Mouse (Mus musculus) thymus, adult 18-20 months (tissue): ENCODE data around the gene Zfp652.
"Not testable (repeated sequence)": the region's sequence is repeated elsewhere in the genome, so short reads cannot be mapped to it uniquely, and the experiment has no call there.

Experiments used
- DNase-seq, 2 experiments: peaks; one replicate each; pipeline ENCODE4 v3.0.0; 2022; ENCODE audit warnings: mixed read lengths in 2 of 2

Zfp652 gene

GRCm38 (mm10) chr11:95712085-95712562, 349 bp upstream of the Zfp652 start:
- peak in 1 of 2 experiments; percentile 18 for DNase-seq

GRCm38 (mm10) chr11:95713225-95713810, 845 bp downstream of the Zfp652 start:
- DNase-seq = peak; percentile 60 to 68

- peak; percentile 11 to 46 for DNase-seq
Observed at GRCm38 (mm10) chr11:95713811-95714241, 1.4 kb downstream of the Zfp652 start.

GRCm38 (mm10) chr11:95714411-95714810, 1.9 kb downstream of the Zfp652 start:
- peak; percentile 14 to 46 for DNase-seq

GRCm38 (mm10) chr11:95716136-95716535, 3.7 kb downstream of the Zfp652 start:
- no peak for DNase-seq

GRCm38 (mm10) chr11:95719356-95719755, 6.9 kb downstream of the Zfp652 start:
- DNase-seq = no peak

GRCm38 (mm10) chr11:95723287-95723686, 10.8 kb downstream of the Zfp652 start, which contains the start of gene B130006D01Rik:
TSS of gene B130006D01Rik (plus strand) at chr11:95723587.
- no peak for DNase-seq

- DNase-seq = no peak
Observed at GRCm38 (mm10) chr11:95724466-95724865, 12.0 kb downstream of the Zfp652 start.

GRCm38 (mm10) chr11:95726156-95726555, 13.7 kb downstream of the Zfp652 start:
- DNase-seq = no peak

- no peak for DNase-seq
Observed at GRCm38 (mm10) chr11:95727947-95728346, 15.5 kb downstream of the Zfp652 start.

GRCm38 (mm10) chr11:95728916-95729907, 16.7 kb downstream of the Zfp652 start:
- DNase-seq = no peak

GRCm38 (mm10) chr11:95734485-95734884, 22.0 kb downstream of the Zfp652 start:
- no peak for DNase-seq

- DNase-seq = no peak
Observed at GRCm38 (mm10) chr11:95737811-95738210, 25.3 kb downstream of the Zfp652 start.

GRCm38 (mm10) chr11:95744521-95744920, 32.0 kb downstream of the Zfp652 start:
- DNase-seq = no peak

GRCm38 (mm10) chr11:95746821-95747220, 34.3 kb downstream of the Zfp652 start:
- no peak for DNase-seq

- no peak for DNase-seq
Observed at GRCm38 (mm10) chr11:95748331-95748730, 35.9 kb downstream of the Zfp652 start.

- no peak for DNase-seq
Observed at GRCm38 (mm10) chr11:95749619-95750018, 37.1 kb downstream of the Zfp652 start.

- DNase-seq = peak; percentile 18 to 53
Observed at GRCm38 (mm10) chr11:95750995-95751394, 38.5 kb downstream of the Zfp652 start.

- DNase-seq = not testable (repeated sequence)
Observed at GRCm38 (mm10) chr11:95755137-95755536, 42.7 kb downstream of the Zfp652 start.

GRCm38 (mm10) chr11:95760521-95760920, 48.0 kb downstream of the Zfp652 start:
- DNase-seq = no peak

GRCm38 (mm10) chr11:95762996-95763395, 50.5 kb downstream of the Zfp652 start:
- no peak for DNase-seq

- no peak for DNase-seq
Observed at GRCm38 (mm10) chr11:95764806-95765205, 52.3 kb downstream of the Zfp652 start.

- no peak for DNase-seq
Observed at GRCm38 (mm10) chr11:95765334-95765733, 52.9 kb downstream of the Zfp652 start.

GRCm38 (mm10) chr11:95768244-95768643, 55.8 kb downstream of the Zfp652 start:
- no peak for DNase-seq
